Mouse (Mus musculus) liver, embryonic 16.5 days (tissue): ENCODE results near the gene Lgals7. TPM values are rescaled to one million over a fixed set of nuclear protein-coding genes. Genes with fewer than 3 reads are reported as not detected.

Experiments
- ATAC-seq: fragments of 200-750 bp; cut with Nextera tagmentation; 2 replicates; pipeline ENCODE4 v1.8.0; 2017; ENCODE audit warnings: low read depth, mild to moderate bottlenecking, moderate number of reproducible peaks, moderate library complexity
- H3K27ac ChIP-seq: fragments of 300-500 bp; sonication (generic); 2 replicates; pipeline ENCODE4 v1.5.1; 2014; ENCODE audit warnings: mild to moderate bottlenecking, low read length
- H3K27me3 ChIP-seq: fragments of 300-500 bp; sonication (generic); 2 replicates; pipeline ENCODE4 v1.6.1; 2014; ENCODE audit warnings: low read depth, low read length, mixed read lengths; ENCODE audit not compliant: control insufficient read depth, insufficient read depth
- H3K36me3 ChIP-seq: fragments of 300-500 bp; sonication (generic); 2 replicates; pipeline ENCODE4 v1.6.1; 2014; ENCODE audit warnings: mild to moderate bottlenecking; ENCODE audit not compliant: control insufficient read depth, insufficient read depth
- H3K4me1 ChIP-seq: fragments of 300-500 bp; sonication (generic); 2 replicates; pipeline ENCODE4 v1.6.1; 2014; ENCODE audit warnings: low read depth, low read length, mixed read lengths; ENCODE audit not compliant: control insufficient read depth
- H3K4me2 ChIP-seq: fragments of 300-500 bp; sonication (generic); 2 replicates; pipeline ENCODE4 v1.6.1; 2014; ENCODE audit warnings: low read depth, low read length, mixed read lengths
- H3K4me3 ChIP-seq: fragments of 300-500 bp; sonication (generic); 2 replicates; pipeline ENCODE4 v1.5.1; 2014; ENCODE audit warnings: low read depth, mild to moderate bottlenecking, low read length
- H3K9ac ChIP-seq: fragments of 300-500 bp; sonication (generic); 2 replicates; pipeline ENCODE4 v1.6.1; 2014; ENCODE audit warnings: low read depth, low read length
- H3K9me3 ChIP-seq: fragments of 300-500 bp; sonication (generic); replicated peaks from 2 replicates; pipeline ENCODE4 v1.6.1; 2016; ENCODE audit warnings: low read length; ENCODE audit not compliant: control insufficient read depth
- WGBS: fragments of 180-500 bp; shearing (Covaris S2); extraction: QIAGEN DNeasy Blood & Tissue Kit; methylation state at CpG from one replicate; pipeline ENCODE4 v1.1.7; 2014; ENCODE audit not compliant: insufficient replicate concordance; 5-methylcytosine and 5-hydroxymethylcytosine counted together
- polyA plus RNA-seq: library from polyadenylated mRNA; unstranded; fragments of >200 nt; fragmentation: Nextera tagmentation; extraction: Ambion mirVana; gene quantifications from 2 replicates; pipeline ENCODE4 v1.2.1, GENCODE M21; 2015

Lgals7 gene
- polyA plus RNA-seq, 1 experiment from 2014 or later = 0.19 TPM

DNA sequence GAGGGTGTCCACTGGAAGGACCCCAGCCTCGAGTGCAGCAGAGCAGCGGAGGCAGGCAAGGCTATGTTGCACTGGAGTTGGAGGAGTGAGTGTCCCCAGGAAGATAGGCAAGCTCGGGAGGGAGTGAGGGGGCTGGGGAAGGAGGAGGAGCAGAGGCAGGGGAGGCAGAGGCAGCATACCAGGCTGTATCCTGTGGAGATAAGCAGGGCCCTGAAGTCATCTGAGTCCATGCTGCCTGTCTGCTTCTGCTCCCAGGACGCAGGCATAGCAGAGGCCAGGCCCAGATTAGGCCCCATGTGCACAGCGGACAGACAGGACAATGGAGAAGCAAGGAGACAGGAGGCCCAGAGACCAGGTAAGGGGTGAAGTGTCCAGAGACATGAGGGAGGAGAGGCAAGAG, 31.3 kb downstream of the Lgals7 start:
- Histone ChIP-seq H3K27ac (no peak overlapping the region), H3K9me3 (no peaks in the 10 kb centered on the region), H3K27me3 (peaks cover under 1% of the 10 kb centered on the region; the same call in 1 of the 2 replicates), H3K36me3 (peaks cover 66% of the 10 kb centered on the region), H3K4me3 (no peak overlapping the region), H3K9ac (no peak overlapping the region), H3K4me1 (no peaks in the 10 kb centered on the region), H3K4me2 (no peak overlapping the region)
- WGBS = 48% methylated on average over 5 of the region's 5 CpGs
- ATAC-seq = peak; percentile 44; the same call in 1 of the 2 replicates

GRCm38 (mm10) chr7:28897661-28898060, 34.0 kb downstream of the Lgals7 start:
- Histone ChIP-seq H3K27ac (no peak overlapping the region), H3K9ac (no peak overlapping the region), H3K4me3 (no peak overlapping the region), H3K4me1 (no peaks in the 10 kb centered on the region), H3K36me3 (peaks cover 85% of the 10 kb centered on the region), H3K27me3 (no peaks in the 10 kb centered on the region), H3K4me2 (no peak overlapping the region), H3K9me3 (no peaks in the 10 kb centered on the region)
- no peak for ATAC-seq
- WGBS = 81% methylated on average over 6 of the region's 6 CpGs

- H3K36me3 ChIP-seq = peaks cover 92% of the 10 kb centered on the region
- WGBS = 78% methylated on average over 4 of the region's 4 CpGs
Observed at GRCm38 (mm10) chr7:28899972-28900371, 36.3 kb downstream of the Lgals7 start.

DNA sequence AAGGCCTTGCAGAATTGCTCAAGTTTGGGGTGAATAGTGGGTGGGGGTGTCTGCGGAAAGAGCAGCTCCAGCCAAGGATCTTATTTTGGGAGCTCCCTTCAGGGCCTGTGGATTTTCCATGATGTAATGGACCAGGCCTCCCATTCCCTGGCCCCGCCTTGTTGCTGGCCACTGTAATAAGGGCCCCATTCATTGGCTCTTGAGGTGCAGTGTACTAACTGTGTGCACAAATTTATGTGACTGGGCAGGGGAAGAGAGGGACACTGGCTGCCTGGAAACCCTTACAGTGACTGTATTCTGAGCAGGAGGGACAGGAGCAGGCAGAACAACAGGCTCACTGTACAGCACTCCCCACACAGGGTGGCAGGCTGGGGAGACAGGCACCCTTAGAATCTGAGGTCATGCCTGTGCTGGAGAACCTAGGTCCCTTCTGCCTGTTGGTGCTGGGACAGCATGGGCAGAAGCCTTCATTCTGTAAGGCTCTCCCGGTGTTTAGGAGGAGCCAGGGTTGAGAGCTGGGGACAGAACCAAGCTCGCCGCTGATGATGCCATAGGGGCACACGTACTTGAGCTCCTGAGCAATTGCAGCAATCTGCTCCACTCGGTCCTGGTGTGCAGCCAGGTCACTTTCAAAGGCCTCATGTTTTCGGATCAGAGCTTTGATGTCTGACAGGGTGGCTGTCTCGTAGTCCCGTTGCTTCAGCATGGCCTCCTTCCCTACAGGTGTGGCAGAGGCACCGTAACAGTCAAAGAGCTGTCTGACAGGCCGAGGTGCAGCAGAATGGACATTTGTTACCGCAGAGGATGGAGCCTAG, 37.9 kb downstream of the Lgals7 start:
- H3K27me3 ChIP-seq = no peaks in the 10 kb centered on the region
- no peak overlapping the region for H3K4me3 ChIP-seq
- H3K4me2 ChIP-seq = no peak overlapping the region
- H3K4me1 ChIP-seq = no peaks in the 10 kb centered on the region
- peaks cover 92% of the 10 kb centered on the region for H3K36me3 ChIP-seq
- H3K9ac ChIP-seq = no peak overlapping the region
- no peaks in the 10 kb centered on the region for H3K9me3 ChIP-seq
- no peak for ATAC-seq
- H3K27ac ChIP-seq = no peak overlapping the region
- 87% methylated on average over 13 of the region's 13 CpGs for WGBS

More at GRCm38 (mm10) chr7:28899972-28900371, 36.3 kb downstream of the Lgals7 start:
- Histone ChIP-seq H3K9me3 (no peaks in the 10 kb centered on the region), H3K9ac (no peak overlapping the region), H3K27me3 (no peaks in the 10 kb centered on the region), H3K4me3 (no peak overlapping the region), H3K4me1 (no peaks in the 10 kb centered on the region), H3K27ac (no peak overlapping the region), H3K4me2 (no peak overlapping the region)
- ATAC-seq = no peak

DNA sequence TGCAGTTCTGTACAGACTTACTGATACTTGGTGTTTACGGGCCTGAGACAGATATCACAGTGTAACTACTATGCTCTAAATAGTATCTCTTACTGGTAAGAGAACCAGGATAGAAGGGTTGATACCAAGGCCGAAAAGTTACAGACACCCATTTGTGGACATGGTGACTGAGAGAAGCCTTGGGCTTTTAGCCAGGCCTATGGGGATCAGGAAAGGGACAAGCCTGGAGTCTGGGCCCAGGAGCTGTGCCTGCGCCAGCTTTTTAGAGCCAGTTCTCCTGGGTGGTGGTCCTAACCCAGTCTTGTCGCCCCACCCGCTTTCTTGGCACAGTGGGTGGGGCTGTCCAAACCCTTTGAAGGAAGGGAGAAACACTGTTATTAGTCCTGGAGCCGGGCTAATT, 38.5 kb downstream of the Lgals7 start:
- no peaks in the 10 kb centered on the region for H3K4me1 ChIP-seq
- no peak overlapping the region for H3K27ac ChIP-seq
- peaks cover 92% of the 10 kb centered on the region for H3K36me3 ChIP-seq
- WGBS = 82% methylated on average over 6 of the region's 6 CpGs
- no peak overlapping the region for H3K9ac ChIP-seq
- H3K9me3 ChIP-seq = no peaks in the 10 kb centered on the region
- H3K4me3 ChIP-seq = no peak overlapping the region
- H3K4me2 ChIP-seq = no peak overlapping the region
- no peaks in the 10 kb centered on the region for H3K27me3 ChIP-seq
- no peak for ATAC-seq

DNA sequence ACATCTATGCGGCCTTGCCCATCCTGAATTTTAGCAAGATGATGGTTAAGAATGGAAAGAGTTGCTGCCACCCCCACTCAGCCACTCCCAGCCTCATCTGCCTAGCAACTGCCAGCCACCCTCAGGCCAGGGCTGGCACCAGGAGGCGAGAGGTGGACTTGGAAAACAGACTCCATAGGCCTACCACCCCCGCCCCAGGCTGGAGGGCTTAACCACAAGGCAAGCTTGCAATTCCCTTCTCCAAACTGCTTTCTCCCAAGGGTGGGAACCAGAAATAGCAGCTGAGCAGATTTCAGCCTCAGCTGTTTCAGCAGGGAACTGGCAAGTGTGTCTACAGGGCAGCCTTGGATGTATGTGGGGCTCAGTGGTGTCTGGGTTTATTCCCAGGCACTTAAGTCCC, 39.2 kb downstream of the Lgals7 start:
- Histone ChIP-seq H3K27ac (no peak overlapping the region), H3K9me3 (no peaks in the 10 kb centered on the region), H3K4me1 (no peaks in the 10 kb centered on the region), H3K27me3 (no peaks in the 10 kb centered on the region), H3K4me3 (no peak overlapping the region), H3K36me3 (peaks cover 92% of the 10 kb centered on the region), H3K9ac (no peak overlapping the region), H3K4me2 (no peak overlapping the region)
- no peak for ATAC-seq
- WGBS = 90% methylated on average over 3 of the region's 3 CpGs

DNA sequence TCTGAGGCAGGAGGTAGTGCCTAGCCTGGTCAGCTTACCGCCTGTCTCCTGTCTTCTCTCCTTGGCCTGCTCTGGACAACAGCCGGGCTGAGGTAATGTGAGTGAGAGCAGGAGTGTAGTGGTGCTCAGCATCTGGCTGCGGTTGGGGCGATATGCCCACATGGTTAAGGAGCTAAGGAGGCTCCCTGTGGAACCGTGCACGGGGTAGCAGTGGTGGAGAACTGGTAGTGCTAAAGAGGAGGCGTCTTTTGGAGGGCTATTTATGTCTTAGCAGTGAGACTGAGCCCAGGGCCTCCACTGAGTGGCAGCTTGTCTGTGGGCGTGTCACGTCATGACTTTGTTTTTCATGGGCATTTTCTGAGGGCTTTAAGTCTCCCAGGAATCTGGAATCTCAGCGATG, 40.1 kb downstream of the Lgals7 start:
- Histone ChIP-seq H3K4me1 (no peaks in the 10 kb centered on the region), H3K9ac (no peak overlapping the region), H3K27ac (no peak overlapping the region), H3K9me3 (no peaks in the 10 kb centered on the region), H3K4me3 (no peak overlapping the region), H3K36me3 (peaks cover 88% of the 10 kb centered on the region), H3K4me2 (no peak overlapping the region), H3K27me3 (no peaks in the 10 kb centered on the region)
- WGBS = 88% methylated on average over 10 of the region's 10 CpGs
- ATAC-seq = no peak

- Histone ChIP-seq H3K27ac (no peak overlapping the region), H3K4me3 (no peak overlapping the region), H3K9ac (no peak overlapping the region), H3K27me3 (no peaks in the 10 kb centered on the region), H3K9me3 (no peaks in the 10 kb centered on the region), H3K4me1 (no peaks in the 10 kb centered on the region), H3K36me3 (peaks cover 75% of the 10 kb centered on the region), H3K4me2 (no peak overlapping the region)
- 84% methylated on average over 5 of the region's 5 CpGs for WGBS
- ATAC-seq = no peak
Observed at GRCm38 (mm10) chr7:28907195-28907594, 43.5 kb downstream of the Lgals7 start.

DNA sequence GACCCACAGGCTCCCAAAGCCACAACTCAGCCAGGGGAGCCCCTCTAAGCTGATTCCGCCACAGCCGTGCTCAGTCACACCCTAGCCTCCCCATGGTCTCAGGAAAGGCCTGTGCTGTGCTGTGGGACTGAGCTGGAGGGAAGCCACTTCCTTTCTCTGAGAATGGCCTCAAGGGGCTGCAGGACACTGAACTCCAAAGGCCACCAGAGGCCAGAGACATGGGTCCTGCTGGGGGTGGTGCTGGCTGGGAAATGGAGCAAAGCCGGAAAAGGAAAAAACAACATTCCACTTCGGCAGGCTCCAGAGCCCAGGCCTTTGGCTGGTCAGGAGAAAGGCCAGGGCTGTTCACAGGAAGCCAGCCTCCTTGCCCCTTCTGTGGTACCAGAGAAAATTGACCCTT, 48.0 kb downstream of the Lgals7 start:
- WGBS = 67% methylated on average over 4 of the region's 4 CpGs
- Histone ChIP-seq H3K4me2 (no peak overlapping the region), H3K27ac (no peak overlapping the region)

More for the DNA sequence above, 48.0 kb downstream of the Lgals7 start:
- no peak overlapping the region for H3K4me3 ChIP-seq
- peak; percentile 70 for ATAC-seq
- H3K36me3 ChIP-seq = peaks cover 70% of the 10 kb centered on the region
- no peak overlapping the region for H3K9ac ChIP-seq
- no peaks in the 10 kb centered on the region for H3K4me1 ChIP-seq
- H3K27me3 ChIP-seq = no peaks in the 10 kb centered on the region
- no peaks in the 10 kb centered on the region for H3K9me3 ChIP-seq
